Mouse (Mus musculus): ENCODE data around the gene Acads.

GRCm38 (mm10) chr5:115126578-115127312, 7.6 kb upstream of the Acads start:
- TF ChIP-seq EP300 (IDR thresholded peaks at IDR 0.05) (no peak), CTCF (IDR thresholded peaks at IDR 0.05) (no peak)

All from lung, postnatal 0 days (tissue).